ENCODE assay signal across 10 mouse cellular contexts in the genomic region with DNA sequence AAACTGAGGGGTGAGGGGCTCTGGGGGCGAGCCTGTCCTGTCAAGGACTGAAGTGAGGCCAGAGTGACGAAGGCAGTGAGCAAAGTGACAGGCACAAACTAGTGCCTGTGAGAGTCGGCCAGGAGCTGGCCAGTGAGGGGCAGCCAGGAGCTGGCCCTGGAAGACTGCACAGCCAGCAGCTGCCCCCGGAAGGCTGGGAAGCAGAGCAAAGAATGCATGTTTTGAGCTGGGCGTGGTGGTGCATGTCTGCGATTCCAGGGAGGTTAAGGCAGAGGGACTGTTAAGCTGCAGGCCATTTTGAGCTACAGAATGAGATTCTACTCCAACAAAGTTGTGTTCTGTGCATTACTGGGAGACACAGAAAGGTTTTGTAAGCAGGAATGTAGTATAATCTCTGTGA. TPM values are rescaled to one million over a fixed set of nuclear protein-coding genes. Genes with fewer than 3 reads are reported as not detected.
DNase-seq lines count a peak whose midpoint lies in the region; ATAC-seq and TF ChIP-seq lines count a peak whose summit lies in the region.
"Had no signal": no experiment of that assay in that cellular context is flagged by ENCODE, and none has a peak within 500 bp of the region (broad histone marks: within the 10 kb centered on the region; RNA-seq: fewer than 3 reads in every experiment).

No protein-coding gene starts in this region.

- DNase-seq in frontal cortex, adult 2 months (ENCODE audit: extremely low spot score in 1 of 2, low spot score in 1 of 2): no peak
- DNase-seq in lung, embryonic 14.5 days: peak; percentile 58
- no peak for DNase-seq in lung, postnatal 25 days (ENCODE audit: low spot score)
- no peak for DNase-seq in limb, embryonic 14.5 days (ENCODE audit: low spot score)
- no peak for DNase-seq in frontal cortex, postnatal 36 days (ENCODE audit: low spot score in 2 of 2)
- DNase-seq in MN1 (ENCODE audit: low spot score): no peak
- DNase-seq: thymus, postnatal 14 days had no signal

- no peak overlapping the region for H3K9ac ChIP-seq in lung, embryonic 14.5 days
- H3K9ac ChIP-seq in embryonic facial prominence, embryonic 15.5 days: no peak overlapping the region
- H3K9ac ChIP-seq in limb, embryonic 14.5 days (ENCODE audit: low read depth, low read length, severe bottlenecking): no peak overlapping the region
- H3K9ac ChIP-seq: liver, embryonic 15.5 days had no signal

- no peak for TF ChIP-seq POLR2A in limb, embryonic 14.5 days (IDR thresholded peaks at IDR 0.05; ENCODE audit: borderline replicate concordance, extremely low read depth, insufficient read depth, insufficient read length)

- H3K4me2 ChIP-seq in lung, embryonic 14.5 days: no peak overlapping the region
- H3K4me2 ChIP-seq in embryonic facial prominence, embryonic 15.5 days (replicated peaks): no peak overlapping the region
- no peak overlapping the region for H3K4me2 ChIP-seq in limb, embryonic 14.5 days (replicated peaks; ENCODE audit: low read depth, low read length, severe bottlenecking)
- H3K4me2 ChIP-seq: liver, embryonic 15.5 days had no signal

- H3K9me3 ChIP-seq in lung, embryonic 14.5 days (ENCODE audit: low read depth, low read length): no peaks in the 10 kb centered on the region
- H3K9me3 ChIP-seq in embryonic facial prominence, embryonic 15.5 days (replicated peaks): no peaks in the 10 kb centered on the region
- no peaks in the 10 kb centered on the region for H3K9me3 ChIP-seq in limb, embryonic 14.5 days (ENCODE audit: control insufficient read depth, low read length)
- H3K9me3 ChIP-seq: liver, embryonic 15.5 days had no signal

- H3K27me3 ChIP-seq in lung, embryonic 14.5 days (ENCODE audit: insufficient read depth, low read length): no peaks in the 10 kb centered on the region
- H3K27me3 ChIP-seq in embryonic facial prominence, embryonic 15.5 days: no peaks in the 10 kb centered on the region
- no peaks in the 10 kb centered on the region for H3K27me3 ChIP-seq in limb, embryonic 14.5 days (ENCODE audit: control insufficient read depth, insufficient read depth, low read length)
- H3K27me3 ChIP-seq: liver, embryonic 15.5 days had no signal

- no peaks in the 10 kb centered on the region; the same call in 1 of the 2 replicates for H3K36me3 ChIP-seq in lung, embryonic 14.5 days (ENCODE audit: insufficient read depth)
- 0 out of 2 replicates have a peak, but pooled peaks cover 3% of the 10 kb centered on the region for H3K36me3 ChIP-seq in embryonic facial prominence, embryonic 15.5 days
- H3K36me3 ChIP-seq in limb, embryonic 14.5 days (ENCODE audit: control insufficient read depth, insufficient read depth, low read length): no peaks in the 10 kb centered on the region
- H3K36me3 ChIP-seq: liver, embryonic 15.5 days had no signal

- H3K27ac ChIP-seq in lung, embryonic 14.5 days (ENCODE audit: low read depth): peak overlapping the region; percentile 25; the same call in 1 of the 2 replicates
- peak overlapping the region; percentile 8 for H3K27ac ChIP-seq in embryonic facial prominence, embryonic 15.5 days (replicated peaks)
- 0 out of 2 replicates have a peak overlapping the region, but pooled peaks have one; percentile 9 for H3K27ac ChIP-seq in limb, embryonic 14.5 days (replicated peaks; ENCODE audit: low read depth, low read length)
- H3K27ac ChIP-seq: liver, embryonic 15.5 days had no signal

- H3K4me1 ChIP-seq in lung, embryonic 14.5 days (ENCODE audit: insufficient read depth): no peaks in the 10 kb centered on the region
- H3K4me1 ChIP-seq in embryonic facial prominence, embryonic 15.5 days: peaks cover 5% of the 10 kb centered on the region; the same call in 1 of the 2 replicates
- 0 out of 2 replicates have a peak, but pooled peaks cover 3% of the 10 kb centered on the region for H3K4me1 ChIP-seq in limb, embryonic 14.5 days (ENCODE audit: control insufficient read depth, insufficient read depth, low read length)

- WGBS in lung, embryonic 14.5 days: 12% methylated on average over 6 of the region's 6 CpGs
- 20% methylated on average over 6 of the region's 6 CpGs for WGBS in embryonic facial prominence, embryonic 15.5 days
- 32% methylated on average over 6 of the region's 6 CpGs for WGBS in limb, embryonic 14.5 days

- ATAC-seq in frontal cortex, adult (ENCODE audit: low TSS enrichment): peak; percentile 58
- peak; percentile 62; the same call in 1 of the 2 replicates for ATAC-seq in lung, embryonic 14.5 days (ENCODE audit: insufficient read depth)
- ATAC-seq in embryonic facial prominence, embryonic 15.5 days (ENCODE audit: insufficient number of reproducible peaks, low FRiP score, low TSS enrichment, low read depth): no peak
- ATAC-seq in limb, embryonic 14.5 days (ENCODE audit: low FRiP score, low read depth): peak; percentile 53; the same call in 1 of the 2 replicates

- TF ChIP-seq CTCF in lung, embryonic 14.5 days (IDR thresholded peaks at IDR 0.05; ENCODE audit: low read depth): peak; percentile 25; the same call in 1 of the 2 replicates

- H3K4me3 ChIP-seq in lung, embryonic 14.5 days (ENCODE audit: low read depth, low read length): no peak overlapping the region
- no peak overlapping the region for H3K4me3 ChIP-seq in embryonic facial prominence, embryonic 15.5 days (replicated peaks)
- no peak overlapping the region for H3K4me3 ChIP-seq in limb, embryonic 14.5 days (replicated peaks; ENCODE audit: low read length)
- H3K4me3 ChIP-seq: liver, embryonic 15.5 days had no signal

RNA-seq across cellular contexts. Expression of gene Ctnnal1, which starts 14.3 kb away (rescaled TPM):
- 21.6 and 23.9 TPM in 2 replicates for polyA plus RNA-seq in frontal cortex, adult 2 months (2012; rRNA removed)
- polyA plus RNA-seq in lung, embryonic 14.5 days (2014; fragmentation: Nextera tagmentation; extraction: Ambion mirVana): 20.2 and 22.1 TPM in 2 replicates
- polyA plus RNA-seq in embryonic facial prominence, embryonic 15.5 days (2015; fragmentation: Nextera tagmentation; extraction: Ambion mirVana): 22.8 and 25.5 TPM in 2 replicates
- 21.0 and 25.8 TPM in 2 replicates for polyA plus RNA-seq in limb, embryonic 14.5 days (2012; rRNA removed)
- 28.4 and 29.5 TPM in 2 replicates for polyA plus RNA-seq in limb, embryonic 14.5 days (2014; fragmentation: Nextera tagmentation; extraction: Ambion mirVana)

RNA-seq across cellular contexts. Expression of gene Fam206a, which starts 48.6 kb away (rescaled TPM):
- 12.3 and 12.5 TPM in 2 replicates for polyA plus RNA-seq in frontal cortex, adult 2 months (2012; rRNA removed)
- polyA plus RNA-seq in lung, embryonic 14.5 days (2014; fragmentation: Nextera tagmentation; extraction: Ambion mirVana): 19.4 and 22.8 TPM in 2 replicates
- polyA plus RNA-seq in embryonic facial prominence, embryonic 15.5 days (2015; fragmentation: Nextera tagmentation; extraction: Ambion mirVana): 16.2 and 17.2 TPM in 2 replicates
- polyA plus RNA-seq in limb, embryonic 14.5 days (2012; rRNA removed): 12.7 and 13.7 TPM in 2 replicates
- polyA plus RNA-seq in limb, embryonic 14.5 days (2014; fragmentation: Nextera tagmentation; extraction: Ambion mirVana): 18.5 and 19.4 TPM in 2 replicates

RNA-seq across cellular contexts. Expression of gene Elp1, which starts 48.6 kb away (rescaled TPM):
- polyA plus RNA-seq in frontal cortex, adult 2 months (2012; rRNA removed): 65.2 and 67.4 TPM in 2 replicates
- polyA plus RNA-seq in lung, embryonic 14.5 days (2014; fragmentation: Nextera tagmentation; extraction: Ambion mirVana): 61.3 and 63.9 TPM in 2 replicates
- polyA plus RNA-seq in embryonic facial prominence, embryonic 15.5 days (2015; fragmentation: Nextera tagmentation; extraction: Ambion mirVana): 38.6 and 40.7 TPM in 2 replicates
- polyA plus RNA-seq in limb, embryonic 14.5 days (2012; rRNA removed): 60.8 and 65.1 TPM in 2 replicates
- 72.3 and 84.0 TPM in 2 replicates for polyA plus RNA-seq in limb, embryonic 14.5 days (2014; fragmentation: Nextera tagmentation; extraction: Ambion mirVana)
